Mouse (Mus musculus): ENCODE measurements around the gene Cbx8.

The Cbx8 gene

DNA sequence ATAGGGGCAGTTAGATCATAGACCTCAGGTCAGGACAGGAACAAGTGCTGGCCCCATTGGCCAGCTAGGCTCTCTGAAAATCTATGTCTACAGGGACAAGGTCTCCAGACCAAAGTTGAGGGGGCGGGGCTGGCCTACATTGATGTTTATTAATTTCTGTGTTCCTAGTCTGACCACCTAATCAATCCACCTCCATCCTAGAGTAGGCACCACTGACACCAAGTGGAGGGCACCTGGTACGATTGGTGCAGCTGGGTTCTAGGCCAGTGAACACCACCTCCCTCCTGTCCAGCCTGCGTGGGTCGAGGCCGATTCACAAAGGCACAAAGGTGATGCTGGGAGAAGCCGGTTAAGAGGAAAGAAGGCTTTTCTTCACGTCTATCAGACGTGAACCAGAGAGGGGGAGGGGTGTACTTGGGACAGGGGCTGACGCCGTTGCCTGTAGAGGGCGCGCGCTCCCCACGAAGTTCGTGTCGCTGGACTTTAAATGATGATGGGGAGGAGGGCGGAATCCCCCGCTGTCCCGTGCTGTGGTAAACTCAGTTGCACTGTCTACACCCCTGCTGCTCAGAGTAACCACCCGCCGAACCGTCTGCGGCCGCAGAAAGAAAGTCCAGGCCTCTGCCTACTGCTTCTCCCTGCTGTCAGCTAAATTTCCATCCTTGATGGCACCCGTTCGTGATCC lies 6.8 kb downstream of the Cbx8 start:
- DNase-seq (ENCODE audit: low spot score) = peak; percentile 73

DNA sequence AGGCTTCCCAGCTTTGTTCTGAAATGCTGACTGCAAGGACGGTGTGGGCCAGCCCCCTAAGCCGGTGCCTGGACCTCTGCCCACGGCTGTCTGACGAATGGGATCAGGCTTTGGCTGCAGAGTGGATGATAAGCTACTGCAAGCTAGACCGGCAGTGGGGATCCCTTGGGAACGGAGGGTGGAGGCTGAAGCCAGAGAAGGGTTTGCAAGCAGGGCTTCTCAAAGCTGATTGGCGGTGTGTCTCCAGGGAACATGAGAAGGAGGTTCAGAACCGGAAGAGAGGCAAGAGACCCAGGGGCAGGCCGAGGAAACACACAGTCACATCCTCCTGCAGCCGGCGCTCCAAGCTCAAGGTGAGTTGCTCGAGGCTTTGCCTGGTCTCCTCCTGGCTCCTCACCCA lies 14.6 kb downstream of the Cbx8 start:
- peak; percentile 93 for DNase-seq (ENCODE audit: low spot score)

DNA sequence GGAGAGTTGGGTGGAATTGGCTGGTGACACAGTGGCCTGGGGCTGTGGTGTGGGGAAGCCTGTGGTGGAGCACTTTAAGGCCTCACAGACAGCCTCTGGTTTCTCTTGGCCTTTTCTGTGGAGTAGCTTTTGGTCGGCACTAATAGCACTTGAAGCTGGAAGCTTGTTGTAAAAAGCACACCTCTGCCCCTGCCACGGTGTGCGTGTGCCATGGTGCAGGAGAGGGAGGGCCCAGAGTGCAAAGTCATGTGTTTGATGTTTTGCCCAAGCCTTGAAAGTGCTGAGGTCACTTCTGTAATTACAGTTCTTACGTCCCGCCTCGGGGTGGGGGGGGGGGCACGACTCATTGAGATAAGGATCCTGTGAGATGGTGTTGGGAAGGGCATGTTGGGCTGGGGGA lies 16.5 kb downstream of the Cbx8 start:
- DNase-seq (ENCODE audit: low spot score) = peak; percentile 35

DNA sequence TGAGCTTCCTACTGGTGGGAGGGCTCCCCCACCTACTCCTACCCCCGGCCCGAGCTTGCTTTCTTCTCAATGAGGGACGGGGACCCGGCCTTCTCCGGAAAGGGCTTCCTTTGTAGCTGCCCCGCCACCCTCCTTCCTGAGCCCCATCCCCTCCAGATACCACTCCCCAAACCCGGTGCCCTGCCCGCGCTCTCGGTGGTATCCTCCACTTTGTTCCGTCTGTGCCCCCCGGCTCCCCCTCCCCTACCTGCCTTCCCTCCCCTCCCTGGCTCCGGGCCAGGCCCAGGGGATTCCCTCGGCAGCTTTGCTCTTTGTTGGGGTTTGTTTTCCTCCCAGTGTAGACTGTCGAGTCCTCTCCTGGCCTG lies 17.2 kb downstream of the Cbx8 start:
- no peak for DNase-seq (ENCODE audit: low spot score)

DNA sequence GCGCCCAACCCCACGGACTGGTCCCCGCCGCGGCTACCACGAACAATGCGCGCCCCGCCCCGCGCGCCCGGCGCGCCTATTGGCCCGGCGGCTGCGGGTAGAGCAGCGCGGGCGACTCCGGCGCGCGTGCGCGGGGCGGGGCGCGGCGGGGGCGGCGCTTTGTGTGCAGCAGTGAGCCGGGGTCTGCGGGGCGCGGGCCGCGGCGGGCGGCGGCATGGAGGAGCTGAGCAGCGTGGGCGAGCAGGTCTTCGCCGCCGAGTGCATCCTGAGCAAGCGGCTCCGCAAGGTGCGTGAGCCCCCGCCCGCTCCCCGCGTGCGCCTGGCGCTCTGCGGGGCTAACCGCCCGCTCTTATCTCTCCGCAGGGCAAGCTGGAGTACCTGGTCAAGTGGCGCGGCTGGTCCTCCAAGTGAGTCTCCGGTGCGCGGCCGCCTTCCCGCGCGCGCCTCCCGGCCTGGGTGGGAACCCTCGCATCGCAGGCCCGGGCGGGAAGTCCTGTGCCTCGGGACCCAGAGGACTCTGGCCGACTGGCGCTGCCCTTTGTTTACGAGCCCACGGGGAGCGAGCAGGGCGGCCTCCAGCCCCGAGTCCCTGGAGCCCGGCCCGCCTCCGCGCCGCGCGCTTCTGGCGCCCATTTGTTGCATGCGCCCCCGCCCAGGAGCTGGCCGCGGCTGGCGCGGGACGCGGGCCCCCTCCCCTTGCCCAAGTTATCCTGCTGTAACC lies 17.7 kb downstream of the Cbx8 start, which contains the start of gene Cbx2:
Gene Cbx2 (plus strand): TSS at position 68 of the 721 bp plus-strand sequence.
- peak; percentile 90 for DNase-seq (ENCODE audit: low spot score)

DNA sequence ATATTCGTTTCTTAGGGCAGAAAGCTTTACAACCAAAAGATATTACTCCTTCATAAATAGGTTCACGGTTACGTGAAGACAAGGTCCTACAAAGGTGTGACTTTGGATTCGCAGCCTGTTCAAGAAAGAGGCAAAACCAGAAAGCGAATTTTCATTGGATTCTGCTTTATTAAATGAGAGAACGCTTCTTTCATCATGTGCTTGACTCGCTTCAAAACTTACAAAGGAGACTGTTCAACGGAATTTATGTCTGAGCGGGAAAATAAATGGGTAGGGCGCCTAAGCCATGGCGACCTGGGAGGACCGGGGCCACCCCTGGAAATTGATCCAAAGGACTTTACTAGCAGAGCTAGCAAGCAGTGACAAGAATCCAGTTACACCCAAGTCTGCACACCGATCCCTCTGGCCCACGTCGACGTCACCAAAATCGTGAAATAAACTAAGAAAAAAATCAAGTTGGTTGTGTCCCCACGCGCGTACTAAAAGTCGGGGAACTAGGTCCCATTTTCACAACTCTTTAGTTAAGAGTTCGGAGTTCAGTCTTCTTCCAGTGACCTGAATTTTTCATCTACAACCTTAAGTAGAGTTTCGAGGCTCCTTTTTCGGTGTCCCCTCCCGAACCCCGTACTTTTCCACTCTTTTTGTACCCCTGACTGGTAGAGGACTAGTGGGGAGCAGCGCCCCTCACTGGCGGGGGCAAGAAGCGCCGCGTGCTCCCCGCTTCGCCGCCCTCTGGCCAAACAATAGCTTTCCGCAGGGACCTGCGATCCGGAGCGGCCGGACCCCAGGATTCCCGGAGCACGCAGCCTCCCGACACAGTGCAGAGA lies 18.5 kb downstream of the Cbx8 start:
- DNase-seq (ENCODE audit: low spot score) = no peak

DNA sequence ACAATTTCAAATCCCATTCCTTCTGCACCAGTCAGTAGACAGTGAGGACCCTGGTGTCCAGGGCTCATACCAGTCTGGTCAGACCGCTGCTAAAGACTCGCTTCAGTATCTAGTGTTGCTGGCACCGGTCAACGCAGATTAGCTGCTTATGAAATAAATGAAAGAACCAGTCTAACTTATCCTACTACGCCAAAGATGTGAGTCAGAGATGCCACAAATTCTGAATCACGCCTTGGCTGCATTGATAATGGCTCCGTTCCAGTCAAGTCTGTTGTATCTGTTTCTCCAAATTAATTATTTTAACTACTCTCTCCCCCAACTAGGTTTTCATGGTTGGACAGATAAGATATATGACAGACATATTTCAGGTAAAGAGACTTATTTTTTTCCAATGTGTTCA lies 19.6 kb downstream of the Cbx8 start:
- no peak for DNase-seq (ENCODE audit: low spot score)

DNA sequence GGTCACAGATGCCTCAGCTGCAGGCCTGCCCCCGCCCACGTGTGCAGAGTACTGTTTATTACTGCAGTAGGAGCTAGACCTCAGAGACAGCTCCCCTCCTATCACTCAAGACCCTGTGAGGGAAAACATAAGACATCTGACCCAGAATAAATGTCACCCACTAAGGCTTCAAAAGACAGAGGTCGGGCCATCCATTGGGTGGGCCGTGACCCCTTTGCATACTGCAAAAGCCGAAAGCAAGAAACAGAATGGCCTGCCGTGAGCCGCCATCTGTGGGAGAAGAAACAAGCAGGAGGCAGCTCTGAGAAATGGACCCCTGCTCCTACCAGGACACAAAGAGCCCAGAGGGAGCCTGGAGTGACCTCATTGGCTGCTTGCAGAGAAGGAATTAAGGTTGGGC lies 23.3 kb downstream of the Cbx8 start:
- no peak for DNase-seq (ENCODE audit: low spot score)

DNA sequence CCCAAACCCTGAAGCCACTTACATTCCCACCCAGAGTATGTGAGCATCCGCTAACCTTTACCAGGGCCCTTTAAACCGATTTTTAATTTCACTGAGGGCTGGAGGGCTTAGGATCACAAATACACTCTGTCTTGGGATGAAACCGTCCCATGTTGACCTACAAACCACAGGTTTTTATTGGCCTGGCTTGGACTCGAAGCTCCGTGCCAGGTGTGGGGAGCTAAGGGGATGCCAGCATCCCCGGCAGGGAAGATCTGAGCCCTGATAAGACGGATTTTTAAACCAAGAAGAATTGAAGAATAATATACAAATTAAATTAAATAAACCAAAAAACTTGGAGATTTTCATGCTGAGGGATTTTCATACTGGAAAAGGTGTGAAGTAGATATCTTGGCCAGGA lies 26.3 kb downstream of the Cbx8 start:
- no peak for DNase-seq (ENCODE audit: low spot score)

DNA sequence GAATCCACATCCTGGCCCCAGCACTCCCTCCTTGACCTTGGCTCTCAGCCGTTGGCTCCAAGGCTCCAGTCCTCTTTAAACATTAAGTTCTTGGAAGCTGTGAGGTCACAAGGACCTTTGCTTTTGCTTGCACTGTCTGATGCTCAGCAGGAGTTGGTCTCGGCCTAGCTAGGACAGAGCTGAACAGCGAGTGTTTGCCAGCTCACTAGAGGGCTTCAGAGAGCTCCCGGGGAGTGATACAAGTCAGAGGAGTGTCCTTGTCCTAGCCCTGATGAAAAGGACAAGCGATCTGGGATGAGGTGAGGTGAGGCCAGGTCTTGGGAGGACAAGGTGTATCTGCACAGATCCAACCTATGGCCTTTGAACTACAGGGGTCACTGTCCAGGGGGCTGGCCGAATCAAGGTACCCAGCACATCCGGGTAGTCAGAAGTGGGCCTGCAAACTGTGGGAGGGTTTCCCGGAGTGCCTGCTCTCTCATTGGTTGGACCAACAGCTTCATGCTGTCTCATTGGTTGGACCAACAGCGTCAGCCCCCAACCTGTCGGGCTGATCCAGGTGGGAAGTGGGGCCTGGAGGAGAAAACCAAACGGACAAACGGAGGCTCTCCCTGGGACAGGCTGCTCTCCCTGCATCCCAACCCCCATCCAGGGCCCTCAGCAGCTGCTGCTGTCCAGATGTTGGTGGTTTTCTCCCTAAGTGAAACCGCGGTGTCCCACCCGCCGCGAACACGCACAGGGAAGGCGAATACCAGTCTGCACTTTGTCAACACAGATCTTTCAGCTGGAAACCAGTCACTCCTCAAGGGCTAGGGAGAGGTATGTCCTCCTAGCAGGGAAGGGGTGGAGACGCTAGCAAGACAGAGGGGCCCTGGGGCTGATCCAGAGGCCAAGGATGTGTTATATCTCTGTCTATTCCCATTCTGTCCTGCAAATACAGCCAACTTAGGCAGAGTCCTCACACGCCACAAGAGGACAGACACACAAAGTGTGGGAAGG lies 33.0 kb downstream of the Cbx8 start:
- no peak for DNase-seq (ENCODE audit: low spot score)

DNA sequence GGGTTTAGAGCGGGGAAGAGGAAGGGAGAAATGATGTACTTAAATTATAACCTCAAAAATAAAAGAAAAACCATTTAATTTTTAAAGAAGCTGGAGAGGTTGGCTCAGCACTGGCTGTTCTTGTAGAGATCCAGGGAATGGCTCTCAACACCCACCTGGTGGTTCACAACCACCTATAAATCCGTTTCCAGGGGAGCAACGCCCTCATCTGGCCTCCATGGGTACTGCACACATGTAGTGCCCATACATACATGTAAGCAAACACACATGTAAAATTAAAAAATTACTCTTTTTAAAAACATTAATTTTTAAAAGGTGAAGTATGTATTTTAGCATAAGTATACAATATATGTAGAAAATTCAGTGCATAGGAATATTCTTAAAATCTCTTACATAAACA lies 34.3 kb downstream of the Cbx8 start:
- DNase-seq (ENCODE audit: low spot score) = no peak

DNA sequence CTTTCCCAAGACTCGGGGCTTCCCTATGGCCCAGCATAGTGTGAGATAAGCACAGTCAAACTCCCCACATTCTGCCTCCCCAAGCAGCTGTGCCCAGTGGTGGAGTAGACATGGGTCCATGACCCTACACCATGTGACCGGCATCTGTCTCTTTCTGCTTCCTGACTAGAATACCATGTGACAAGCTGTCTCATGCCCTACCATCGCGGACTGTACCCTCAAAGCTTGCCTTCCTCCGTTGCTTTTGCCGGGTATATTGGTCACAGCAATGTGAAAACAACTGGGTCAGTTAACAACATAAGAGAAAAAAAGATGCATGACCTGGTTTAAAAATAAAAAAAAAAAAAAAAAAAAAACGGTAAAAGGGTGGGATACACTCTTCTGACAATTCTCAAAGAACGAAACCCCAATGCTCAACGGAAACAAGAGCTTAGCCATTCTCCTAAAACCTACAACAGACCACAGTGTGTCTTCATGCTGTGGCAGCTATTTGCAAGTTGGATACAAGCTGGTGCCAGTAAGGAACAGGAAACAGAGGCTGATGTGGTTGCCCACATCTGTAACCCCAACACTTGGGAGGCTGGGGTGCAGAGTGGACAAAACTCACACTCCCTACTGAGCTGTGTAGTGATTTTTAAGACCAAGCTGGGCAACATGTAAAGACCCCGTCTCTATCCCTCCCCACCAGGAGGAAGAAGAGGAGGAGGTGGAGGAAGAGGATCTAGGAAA lies 35.1 kb downstream of the Cbx8 start:
- DNase-seq (ENCODE audit: low spot score) = no peak

DNA sequence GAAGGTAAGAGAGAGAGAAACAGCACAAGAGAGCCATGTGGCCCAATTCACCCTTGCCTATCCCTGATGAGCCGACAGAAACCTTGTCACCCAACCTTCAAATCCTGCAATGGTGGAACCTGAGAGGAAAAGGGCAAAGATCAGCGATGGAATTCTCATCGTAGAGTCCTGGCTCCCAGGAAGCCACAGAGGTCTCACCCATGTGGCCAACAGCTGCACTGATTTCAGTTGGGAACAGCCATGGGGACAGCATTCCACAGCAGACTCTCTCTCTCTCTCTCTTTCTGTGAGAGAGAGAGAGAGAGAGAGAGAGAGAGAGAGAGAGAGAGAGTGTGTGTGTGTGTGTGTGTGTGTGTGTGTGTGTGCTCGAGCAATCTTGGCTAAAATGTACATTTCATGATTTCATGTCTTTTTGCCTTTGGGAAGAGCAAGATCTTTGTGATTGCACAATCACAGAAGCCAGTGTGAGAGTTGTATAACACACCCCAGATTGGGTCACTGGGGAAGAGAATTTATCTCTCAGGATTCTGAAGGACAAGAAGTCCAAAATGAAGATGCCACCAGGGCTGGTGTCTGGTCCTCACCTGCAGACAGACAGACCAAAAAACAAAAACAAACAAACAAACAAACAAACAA lies 39.2 kb downstream of the Cbx8 start:
- DNase-seq (ENCODE audit: low spot score) = no peak

DNA sequence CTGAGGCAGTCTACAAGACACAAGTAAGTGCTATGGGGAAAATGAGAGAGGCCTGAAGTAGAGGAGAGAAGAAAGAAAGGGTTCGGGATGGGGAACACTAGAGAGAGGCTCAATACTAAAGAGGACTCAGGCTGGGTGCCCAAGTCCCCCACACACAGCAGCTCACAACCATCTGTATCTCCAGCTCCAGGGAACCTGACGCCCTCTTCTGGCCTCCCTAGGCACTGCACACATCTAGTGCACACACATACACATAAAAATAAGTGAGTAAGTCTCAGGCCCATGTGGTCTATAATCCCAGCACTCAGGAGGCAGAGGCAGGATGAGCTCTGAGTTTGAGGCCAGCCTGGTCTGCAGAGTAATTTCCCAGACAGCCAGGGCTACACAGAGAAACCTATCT lies 39.9 kb downstream of the Cbx8 start:
- DNase-seq (ENCODE audit: low spot score) = no peak

DNA sequence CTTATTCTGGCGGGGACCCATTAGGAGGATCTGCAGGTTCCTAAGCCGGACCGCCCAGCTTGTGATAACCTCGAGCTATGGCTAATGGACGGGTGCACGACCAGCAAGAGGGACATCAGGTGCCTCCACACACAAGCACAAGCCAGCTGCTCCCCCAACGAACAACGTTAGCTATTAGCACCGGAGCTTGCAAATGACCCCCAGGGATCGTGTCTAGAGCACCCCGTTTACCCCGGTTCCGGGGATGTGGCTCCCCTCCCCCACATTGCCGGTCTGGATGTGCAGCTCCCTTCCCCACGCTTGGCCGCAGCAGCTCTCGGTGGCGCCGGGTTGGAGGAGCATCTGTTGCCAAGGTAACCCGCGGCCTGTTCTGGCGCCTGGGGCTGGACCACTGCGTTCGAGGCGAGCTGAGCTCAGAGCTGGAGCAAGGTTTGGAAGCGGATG lies 41.4 kb downstream of the Cbx8 start:
- peak; percentile 71 for DNase-seq (ENCODE audit: low spot score)

DNA sequence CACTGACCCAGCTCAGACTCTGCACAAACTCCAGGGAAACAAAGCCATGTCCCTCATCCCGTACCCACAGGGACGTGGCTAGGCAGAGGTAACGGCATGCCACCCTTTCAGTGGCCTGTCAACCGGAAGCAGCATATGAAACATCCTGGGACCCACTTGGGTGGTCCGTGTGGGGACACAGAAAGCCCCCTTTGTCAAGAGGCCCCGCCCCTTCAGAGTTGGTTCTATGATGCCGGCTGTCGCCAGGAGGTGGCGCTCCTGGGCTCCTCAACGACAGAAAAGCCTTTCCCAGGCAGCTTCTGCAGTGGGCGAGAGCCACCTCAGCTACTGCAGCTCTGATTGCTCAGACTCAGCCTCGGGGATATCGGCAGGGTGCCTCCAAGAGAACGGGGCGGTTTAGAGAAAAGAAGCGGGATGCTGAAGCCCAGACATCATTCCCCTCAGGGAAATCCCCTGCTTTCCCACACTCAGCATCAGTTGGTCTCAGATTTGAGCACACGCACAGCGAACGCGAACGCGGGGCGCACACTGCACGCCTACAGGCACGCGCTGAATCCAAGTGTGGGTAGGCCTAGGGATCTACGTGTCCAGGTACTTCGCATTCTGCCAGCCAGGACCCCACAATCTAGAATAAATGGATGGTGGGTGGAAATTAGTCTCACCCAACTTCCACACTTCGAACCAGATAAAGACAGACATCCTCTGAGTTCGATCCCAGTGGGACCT lies 42.1 kb downstream of the Cbx8 start:
- peak; percentile 84 for DNase-seq (ENCODE audit: low spot score)

DNA sequence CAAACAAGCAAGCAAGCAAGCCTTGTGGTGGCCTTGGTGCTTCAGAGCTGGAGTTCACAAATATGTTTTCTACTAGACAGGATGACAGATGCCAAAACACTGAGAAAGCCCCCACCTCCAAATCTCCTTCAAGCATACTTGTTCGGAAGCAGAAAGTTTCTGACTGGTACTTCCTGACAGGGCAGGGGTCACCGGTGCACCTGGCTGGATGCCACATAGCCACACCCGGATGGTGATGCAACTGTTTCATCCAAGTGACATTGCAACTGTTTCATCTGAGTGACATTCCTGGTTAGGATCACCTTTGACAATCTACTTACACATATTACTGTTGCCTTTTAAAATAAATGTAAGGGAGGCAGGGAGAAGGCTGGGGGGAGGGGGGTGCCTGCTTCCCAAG lies 43.6 kb downstream of the Cbx8 start:
- DNase-seq (ENCODE audit: low spot score) = no peak

DNA sequence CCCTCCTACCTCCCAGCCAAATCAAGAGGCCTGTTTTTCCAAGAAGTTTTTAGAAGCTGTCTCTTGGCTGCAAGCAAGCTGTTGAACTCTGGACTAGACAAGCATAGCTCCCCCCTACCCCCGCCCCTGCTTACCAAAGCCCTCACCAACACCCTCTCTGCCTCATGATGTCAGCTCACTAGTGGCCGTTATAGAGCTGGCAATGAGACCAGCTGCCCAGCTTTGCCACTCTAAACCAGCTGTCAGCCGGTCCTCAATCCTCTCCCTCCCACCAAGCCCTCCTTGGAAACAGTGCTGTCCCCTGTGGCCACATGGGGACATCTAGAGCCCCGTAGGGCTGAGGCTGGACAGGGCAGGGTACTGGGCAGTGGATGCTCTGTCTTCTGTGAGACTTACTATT lies 45.3 kb downstream of the Cbx8 start:
- peak; percentile 71 for DNase-seq (ENCODE audit: low spot score)

DNA sequence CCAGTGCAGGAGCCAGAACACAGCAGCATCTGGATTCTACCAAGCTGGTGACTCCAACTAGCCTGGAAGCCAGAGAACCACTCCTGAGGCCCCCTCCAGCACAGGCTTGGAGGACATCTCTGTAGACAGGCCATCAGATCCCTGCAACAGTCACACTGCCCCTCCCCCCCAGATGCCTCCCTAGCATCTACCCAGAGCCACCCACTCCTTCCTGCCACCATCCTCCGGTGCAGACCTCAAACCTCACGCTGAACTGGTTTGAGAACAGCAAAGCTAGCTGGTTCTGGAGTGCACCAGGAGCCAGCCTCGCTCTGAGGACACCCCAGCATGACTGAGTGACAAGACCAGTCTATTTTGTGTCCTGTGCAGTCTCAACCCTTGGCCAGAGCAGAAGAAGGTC lies 48.0 kb downstream of the Cbx8 start:
- DNase-seq (ENCODE audit: low spot score) = no peak

DNA sequence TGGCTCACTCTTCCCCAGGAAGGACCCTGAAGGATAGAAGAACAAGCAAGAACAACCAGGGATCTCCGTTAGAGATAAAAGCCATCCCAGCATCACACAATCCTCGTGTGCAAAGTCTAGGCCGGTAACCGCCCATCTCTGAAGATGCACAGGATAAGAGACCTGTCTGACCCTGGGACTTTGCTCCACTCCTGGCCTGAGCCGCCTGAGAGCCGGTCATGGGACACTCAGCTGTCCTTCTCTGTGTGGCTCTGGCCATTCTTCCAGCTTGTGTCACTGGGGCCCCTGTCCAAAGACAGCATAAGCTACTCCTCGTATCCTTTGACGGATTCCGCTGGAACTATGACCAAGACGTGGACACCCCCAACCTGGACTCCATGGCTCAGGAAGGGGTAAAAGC lies 52.8 kb downstream of the Cbx8 start, which contains the start of gene Enpp7:
Gene Enpp7 (plus strand): TSS at position 190 of the 400 bp plus-strand sequence.
- DNase-seq (ENCODE audit: low spot score) = no peak
